Mouse (Mus musculus): ENCODE measurements at regions not wholly inside any gene's neighbourhood (a gene's known extent, or its start where the extent isn't known, plus 50 kb on each side); places are given as distances from the start of the nearest gene placed in this dataset.
A peak's percentile ranks its signal among the peaks of the same experiment; 100 is the strongest.

DNA sequence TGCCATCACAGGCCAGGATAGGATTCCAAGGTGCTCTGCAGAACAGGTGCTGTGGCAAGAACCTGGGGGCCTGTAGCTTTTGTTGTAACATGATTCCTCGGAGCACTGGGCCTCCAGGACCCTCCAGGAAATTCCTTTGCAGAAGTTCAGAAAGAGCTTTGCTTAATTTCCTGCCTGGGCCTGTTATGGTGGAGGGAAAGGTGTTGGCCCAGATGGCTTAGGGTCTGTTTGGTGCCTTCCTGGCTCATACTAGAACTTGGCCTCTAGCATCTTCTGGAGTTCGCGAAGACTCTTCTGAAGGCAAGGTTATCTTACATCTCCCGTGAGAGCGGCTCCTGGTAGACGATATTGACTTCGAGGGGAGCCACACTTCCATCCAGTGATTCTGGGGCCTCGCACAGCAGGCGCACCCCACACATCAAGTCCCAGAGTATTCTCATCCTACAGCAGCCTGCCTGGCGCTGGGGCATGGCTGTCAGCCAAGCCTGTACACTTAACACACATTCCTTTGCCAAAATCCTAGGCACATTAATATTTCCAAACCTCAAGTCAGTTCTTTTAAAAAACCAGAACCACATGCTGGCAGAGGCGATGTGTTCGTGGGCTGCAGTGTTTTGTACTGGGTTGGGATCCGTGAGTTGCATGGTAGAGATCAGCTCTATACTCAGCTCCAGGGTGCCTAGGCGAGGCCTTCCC lies 54.5 kb upstream of the Cxcl14 start:
- peak; percentile 21 for DNase-seq (ENCODE audit: low read depth)

DNA sequence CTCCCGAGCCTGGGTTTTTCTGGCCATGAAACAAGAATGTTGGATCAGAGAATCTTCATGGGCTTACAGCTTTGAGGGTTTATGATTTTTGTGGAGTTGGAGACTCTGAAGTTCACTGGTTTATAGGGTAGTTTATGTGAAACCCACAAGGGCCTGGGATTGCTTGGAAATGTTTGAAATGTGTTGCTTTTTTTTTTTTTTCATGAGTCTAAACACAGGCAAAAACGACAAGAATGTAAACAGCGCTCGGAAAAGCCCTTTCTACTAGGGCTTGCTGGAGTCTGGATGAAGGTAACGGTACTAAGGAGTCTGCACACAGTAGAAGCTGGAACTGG lies 55.0 kb upstream of the Cxcl14 start:
- DNase-seq (ENCODE audit: low read depth) = no peak

DNA sequence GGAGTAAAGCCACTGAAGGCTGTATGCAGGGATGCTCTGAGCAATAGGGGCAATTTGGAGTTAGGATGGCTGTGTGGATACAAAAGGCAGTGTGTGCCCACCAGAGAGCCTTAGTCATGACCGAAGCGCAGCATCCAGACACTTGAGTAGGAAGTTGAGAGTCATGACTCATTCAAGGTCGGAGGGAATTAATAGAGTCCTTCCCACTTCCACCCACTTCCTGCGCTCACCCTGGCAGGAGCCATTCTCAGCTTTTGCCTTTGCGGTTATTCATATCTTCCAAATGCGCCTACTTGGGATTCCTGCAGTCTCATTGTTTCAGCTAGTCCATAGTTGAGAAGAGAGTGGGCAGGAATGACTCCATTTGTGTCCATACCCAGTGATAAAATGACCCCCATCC lies 56.1 kb upstream of the Cxcl14 start:
- no peak for DNase-seq (ENCODE audit: low read depth)

DNA sequence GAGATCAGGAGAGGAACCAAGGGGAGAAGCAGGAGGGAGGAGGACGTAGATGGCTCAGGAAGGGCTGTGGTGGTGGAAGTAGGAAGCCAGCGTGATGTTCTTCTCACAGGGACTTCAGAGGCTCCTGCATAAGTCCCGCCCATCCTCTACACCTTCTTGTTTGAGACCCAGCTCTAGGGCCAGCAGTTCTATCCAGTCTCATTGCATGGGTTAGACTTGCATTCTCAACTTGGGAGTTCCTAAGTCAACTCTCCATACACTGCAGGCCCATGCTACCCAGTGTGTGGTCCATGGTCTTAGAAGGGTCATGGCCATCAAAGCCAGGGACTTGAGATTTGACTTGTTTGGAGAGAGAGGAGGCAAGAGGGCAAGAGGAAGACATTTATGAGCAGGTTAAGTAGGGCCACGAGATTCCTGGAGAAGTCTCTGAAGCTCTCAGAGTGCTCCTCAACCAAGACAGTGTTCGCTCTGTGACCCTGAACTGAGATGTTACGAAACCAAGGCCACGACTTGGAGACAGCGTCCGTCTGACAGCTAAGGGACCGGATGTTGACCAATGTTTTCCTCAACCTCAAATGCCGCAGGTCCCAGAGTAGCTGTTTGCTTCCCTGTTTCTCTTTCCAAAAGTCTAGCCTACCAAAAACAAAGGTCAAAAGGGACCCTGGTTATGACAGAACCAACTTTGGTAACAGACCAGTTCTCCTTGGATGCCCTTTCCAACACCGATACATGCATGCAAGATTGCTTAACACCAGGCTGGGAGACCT lies 56.7 kb upstream of the Cxcl14 start:
- no peak for DNase-seq (ENCODE audit: low read depth)

GRCm38 (mm10) chr13:56353921-56354320 lies 57.6 kb upstream of the Cxcl14 start:
- DNase-seq (ENCODE audit: low read depth) = no peak

GRCm38 (mm10) chr13:56354630-56355029 lies 58.3 kb upstream of the Cxcl14 start:
- DNase-seq (ENCODE audit: low read depth) = no peak

GRCm38 (mm10) chr13:56356999-56357398 lies 60.6 kb upstream of the Cxcl14 start:
- no peak for DNase-seq (ENCODE audit: low read depth)

GRCm38 (mm10) chr13:56357955-56358354 lies 61.6 kb upstream of the Cxcl14 start:
- no peak for DNase-seq (ENCODE audit: low read depth)

GRCm38 (mm10) chr13:56358827-56359226 lies 62.5 kb upstream of the Cxcl14 start:
- DNase-seq (ENCODE audit: low read depth) = no peak

DNA sequence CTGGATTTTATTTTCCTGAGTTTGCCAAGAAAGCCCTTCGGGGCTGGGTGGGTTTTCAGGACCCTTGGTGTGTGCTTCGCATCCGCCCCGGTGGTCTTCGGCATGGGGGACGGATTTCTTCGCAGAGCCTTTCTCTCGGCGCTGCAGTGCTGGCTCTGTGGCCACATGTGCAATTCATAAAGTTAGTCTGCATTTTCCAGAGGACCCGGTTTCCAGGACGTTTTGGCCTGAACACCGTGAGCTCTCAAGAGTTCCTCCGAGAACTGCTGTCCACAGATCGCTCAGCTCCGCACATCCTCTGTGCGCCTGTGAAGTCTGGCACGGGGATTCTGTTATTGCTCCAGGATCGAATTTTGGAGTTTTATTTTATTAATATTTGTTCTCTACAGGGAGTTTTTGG lies 63.2 kb upstream of the Cxcl14 start:
- DNase-seq (ENCODE audit: low read depth) = no peak

GRCm38 (mm10) chr13:56360803-56361202 lies 64.5 kb upstream of the Cxcl14 start:
- DNase-seq (ENCODE audit: low read depth) = no peak

DNA sequence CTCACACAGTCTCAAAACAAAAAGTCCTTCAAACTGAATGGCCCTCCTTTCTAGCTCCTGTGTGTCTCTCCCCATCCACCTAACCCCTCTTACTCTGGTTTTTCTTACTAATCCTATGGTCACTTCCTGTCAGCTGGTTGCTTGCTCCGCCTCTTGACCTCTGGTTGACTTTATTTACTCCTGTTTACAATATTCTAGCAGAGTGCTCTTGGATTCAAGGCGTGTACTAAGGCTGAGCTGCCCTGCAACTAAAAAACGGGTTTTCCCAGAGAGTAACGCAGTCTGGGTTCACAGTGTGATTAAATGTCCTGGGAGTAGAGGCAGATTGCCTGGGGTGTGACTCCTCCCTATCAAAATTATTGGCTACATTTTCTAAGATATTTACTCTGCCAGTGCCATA lies 64.2 kb upstream of the Gm3045 start:
- DNase-seq (ENCODE audit: low read depth) = no peak

DNA sequence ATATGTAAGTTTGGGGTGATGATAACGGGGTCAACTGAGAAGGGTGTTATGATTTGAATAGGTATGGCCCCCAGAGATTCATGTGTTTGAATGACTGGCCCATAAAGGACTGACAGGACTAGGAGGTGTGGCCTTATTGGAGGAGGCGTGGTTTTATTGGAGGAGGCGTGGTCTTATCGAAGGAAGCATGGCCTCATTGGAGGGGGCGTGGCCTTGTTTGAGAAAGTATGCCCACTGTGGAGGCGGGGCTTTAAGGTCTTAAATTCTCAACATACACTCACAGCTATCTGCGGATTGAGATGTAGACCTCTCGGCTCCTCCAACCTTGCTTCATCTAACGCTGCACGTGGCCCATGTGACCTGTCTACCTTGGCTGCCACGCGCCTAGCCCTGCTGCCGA lies 63.7 kb upstream of the Gm3045 start:
- DNase-seq (ENCODE audit: low read depth) = no peak

DNA sequence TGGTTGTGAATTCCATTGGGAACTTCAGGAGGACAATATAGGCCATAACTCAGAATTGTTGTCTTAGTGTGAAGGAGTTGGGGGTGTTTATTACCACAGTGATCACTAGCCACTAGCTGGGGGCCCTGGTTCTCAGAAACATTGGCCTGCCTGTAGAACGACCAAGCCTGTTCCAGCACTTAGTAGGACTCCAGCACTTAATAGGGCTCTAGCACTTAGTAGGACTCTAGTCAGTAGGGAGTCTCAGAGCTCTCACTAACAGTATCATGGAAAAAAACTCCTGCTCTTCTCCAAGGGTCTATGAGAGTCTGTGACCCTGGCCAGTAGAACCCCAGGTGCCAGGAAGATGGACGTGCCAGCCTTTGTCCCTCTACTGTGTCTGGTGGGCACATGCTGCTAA lies 56.8 kb upstream of the Gm3045 start:
- no peak for DNase-seq (ENCODE audit: low read depth)

DNA sequence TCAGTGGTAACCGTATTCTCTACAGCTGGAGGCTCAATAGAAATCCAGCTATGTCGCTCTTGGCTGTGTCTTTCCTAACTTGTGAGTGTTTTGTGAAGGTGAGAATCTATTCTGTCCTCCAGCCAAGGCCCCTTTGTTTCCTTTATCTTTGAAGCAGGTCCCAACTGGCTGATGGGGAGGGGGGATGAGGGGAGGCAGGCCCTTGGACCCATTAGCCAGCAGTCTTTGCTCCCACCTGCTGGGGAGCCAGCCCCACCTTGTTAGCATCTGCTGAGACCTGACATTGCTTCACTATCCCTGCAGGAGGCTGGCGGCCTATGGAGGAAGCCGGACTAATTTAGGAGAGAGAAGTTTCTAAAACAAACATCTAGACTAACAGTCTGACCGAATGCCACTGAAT lies 55.0 kb upstream of the Gm3045 start:
- no peak for DNase-seq (ENCODE audit: low read depth)

GRCm38 (mm10) chr13:56372003-56372725 lies 54.2 kb upstream of the Gm3045 start:
- no peak for DNase-seq (ENCODE audit: low read depth)

DNA sequence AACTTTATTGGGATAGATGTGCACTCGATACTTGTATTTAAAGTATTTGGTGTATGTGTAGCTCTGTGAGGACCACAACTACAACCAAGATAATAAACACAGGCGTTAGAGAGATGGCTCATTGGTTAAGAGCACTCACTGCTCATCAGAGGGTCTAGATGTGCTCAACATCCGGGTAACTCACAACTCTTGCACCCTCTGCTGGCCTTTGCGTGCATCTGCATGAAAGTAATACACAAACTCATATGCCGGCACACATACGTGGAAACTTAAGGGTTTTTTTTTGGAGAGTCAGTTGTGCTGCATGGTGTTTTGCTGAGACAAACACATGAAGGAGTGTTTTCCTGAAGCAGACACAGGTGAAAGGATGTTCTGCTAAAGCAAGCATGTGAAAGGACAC lies 53.7 kb upstream of the Gm3045 start:
- peak; percentile 5 for DNase-seq (ENCODE audit: low read depth)
